Mouse (Mus musculus): ENCODE results near the gene Ces2b. TPM values are rescaled to one million over a fixed set of nuclear protein-coding genes. Genes with fewer than 3 reads are reported as not detected.
"Not testable (repeated sequence)": the region's sequence is repeated elsewhere in the genome, so short reads cannot be mapped to it uniquely, and the experiment has no call there.

The Ces2b gene
- under 1 TPM; 0.18 to 0.26 TPM for total RNA-seq (2021)

- DNase-seq, result no peak
Measured at GRCm38 (mm10) chr8:104831440-104831839, at the start of gene Ces2b. TSS of gene Ces2b (plus strand) at chr8:104831572.

GRCm38 (mm10) chr8:104787049-104787448 lies 44.3 kb upstream of the Ces2b start:
- DNase-seq, result no peak

More at GRCm38 (mm10) chr8:104831440-104831839, at the start of gene Ces2b:
- intact Hi-C loops (cut with DNase I), result no loop called here

GRCm38 (mm10) chr8:104788929-104789328 lies 42.4 kb upstream of the Ces2b start:
- no peak for DNase-seq
- intact Hi-C loops (cut with DNase I), result no loop called here

More at GRCm38 (mm10) chr8:104787049-104787448, 44.3 kb upstream of the Ces2b start:
- intact Hi-C loops (cut with DNase I), result no loop called here

- intact Hi-C loops (cut with DNase I), result no loop called here
Measured at GRCm38 (mm10) chr8:104789886-104790680, 41.3 kb upstream of the Ces2b start.

GRCm38 (mm10) chr8:104799385-104799784 lies 32.0 kb upstream of the Ces2b start:
- intact Hi-C loops (cut with DNase I), result no loop called here
- DNase-seq, result no peak

More at GRCm38 (mm10) chr8:104789886-104790680, 41.3 kb upstream of the Ces2b start:
- DNase-seq, result peak; percentile 12

- DNase-seq, result peak; percentile 5
- intact Hi-C loops (cut with DNase I), result no loop called here
Measured at GRCm38 (mm10) chr8:104806127-104806526, 25.2 kb upstream of the Ces2b start.

- DNase-seq, result no peak
- intact Hi-C loops (cut with DNase I), result no loop called here
Measured at GRCm38 (mm10) chr8:104808542-104809413, 22.6 kb upstream of the Ces2b start.

- DNase-seq, result no peak
- intact Hi-C loops (cut with DNase I), result no loop called here
Measured at GRCm38 (mm10) chr8:104809436-104809835, 21.9 kb upstream of the Ces2b start.

GRCm38 (mm10) chr8:104826912-104827311 lies 4.5 kb upstream of the Ces2b start:
- intact Hi-C loops (cut with DNase I), result no loop called here
- DNase-seq, result no peak

GRCm38 (mm10) chr8:104828221-104828620 lies 3.2 kb upstream of the Ces2b start:
- intact Hi-C loops (cut with DNase I), result no loop called here
- no peak for DNase-seq

GRCm38 (mm10) chr8:104841360-104842078 lies 10.1 kb downstream of the Ces2b start:
- no peak for DNase-seq
- intact Hi-C loops (cut with DNase I), result no loop called here

- DNase-seq, result no peak
- intact Hi-C loops (cut with DNase I), result no loop called here
Measured at GRCm38 (mm10) chr8:104846831-104847230, 15.5 kb downstream of the Ces2b start, which contains the start of gene Ces2c. TSS of gene Ces2c (plus strand) at chr8:104847068.

GRCm38 (mm10) chr8:104847741-104848462 lies 16.5 kb downstream of the Ces2b start:
- no peak for DNase-seq
- intact Hi-C loops (cut with DNase I), result no loop called here

- intact Hi-C loops (cut with DNase I); DNase-seq: not testable (repeated sequence)
Measured at GRCm38 (mm10) chr8:104866844-104867531, 35.6 kb downstream of the Ces2b start.

- intact Hi-C loops (cut with DNase I); DNase-seq: not testable (repeated sequence)
Measured at GRCm38 (mm10) chr8:104868876-104869275, 37.5 kb downstream of the Ces2b start.

GRCm38 (mm10) chr8:104886223-104886926 lies 55.0 kb downstream of the Ces2b start:
- DNase-seq; intact Hi-C loops (cut with DNase I): not testable (repeated sequence)
